Mouse (Mus musculus): ENCODE data around the gene Krt15. TPM values are rescaled to one million over a fixed set of nuclear protein-coding genes. Genes with fewer than 3 reads are reported as not detected.

Krt15 gene
- polyA plus RNA-seq, 1 experiment = not detected

- H3K4me3 ChIP-seq (ENCODE audit: extremely low read depth, insufficient read depth, insufficient read length) = no peak overlapping the region
- H3K27ac ChIP-seq (ENCODE audit: insufficient read depth, low read length) = no peak overlapping the region
- no peaks in the 10 kb centered on the region for H3K36me3 ChIP-seq (ENCODE audit: control insufficient read depth, insufficient read depth, low read length)
- no peaks in the 10 kb centered on the region for H3K27me3 ChIP-seq (ENCODE audit: control insufficient read depth, insufficient read depth, low read length)
- H3K4me1 ChIP-seq (ENCODE audit: control insufficient read depth, insufficient read depth, insufficient read length) = no peaks in the 10 kb centered on the region; the same call in 1 of the 2 replicates
- TF ChIP-seq CTCF (IDR thresholded peaks at IDR 0.05; ENCODE audit: extremely low read depth, insufficient read depth, insufficient read length, insufficient replicate concordance) = no peak
- no peak for TF ChIP-seq POLR2A (IDR thresholded peaks at IDR 0.05; ENCODE audit: low read depth, low read length)
- DNase-seq (ENCODE audit: low read depth in 1 of 2, low spot score in 2 of 2) = no peak
- 63% methylated on average over 15 of the region's 15 CpGs for WGBS
Observed at GRCm38 (mm10) chr11:100102693-100103429, 32.9 kb downstream of the Krt15 start.

- WGBS = 73% methylated on average over 4 of the region's 4 CpGs
- Histone ChIP-seq H3K4me1 (ENCODE audit: control insufficient read depth, insufficient read depth, insufficient read length) (no peaks in the 10 kb centered on the region; the same call in 1 of the 2 replicates), H3K27me3 (ENCODE audit: control insufficient read depth, insufficient read depth, low read length) (no peaks in the 10 kb centered on the region), H3K27ac (ENCODE audit: insufficient read depth, low read length) (no peak overlapping the region), H3K36me3 (ENCODE audit: control insufficient read depth, insufficient read depth, low read length) (no peaks in the 10 kb centered on the region), H3K4me3 (ENCODE audit: extremely low read depth, insufficient read depth, insufficient read length) (no peak overlapping the region)
- TF ChIP-seq POLR2A (IDR thresholded peaks at IDR 0.05; ENCODE audit: low read depth, low read length) (no peak), CTCF (IDR thresholded peaks at IDR 0.05; ENCODE audit: extremely low read depth, insufficient read depth, insufficient read length, insufficient replicate concordance) (no peak)
- no peak for DNase-seq (ENCODE audit: low read depth in 1 of 2, low spot score in 2 of 2)
Observed at GRCm38 (mm10) chr11:100100391-100100790, 35.3 kb downstream of the Krt15 start.

GRCm38 (mm10) chr11:100097819-100098218 lies 37.9 kb downstream of the Krt15 start:
- no peaks in the 10 kb centered on the region for H3K36me3 ChIP-seq (ENCODE audit: control insufficient read depth, insufficient read depth, low read length)
- TF ChIP-seq CTCF (IDR thresholded peaks at IDR 0.05; ENCODE audit: extremely low read depth, insufficient read depth, insufficient read length, insufficient replicate concordance) = no peak
- TF ChIP-seq POLR2A (IDR thresholded peaks at IDR 0.05; ENCODE audit: low read depth, low read length) = no peak
- no peak for DNase-seq (ENCODE audit: low read depth in 1 of 2, low spot score in 2 of 2)
- no peaks in the 10 kb centered on the region; the same call in 1 of the 2 replicates for H3K4me1 ChIP-seq (ENCODE audit: control insufficient read depth, insufficient read depth, insufficient read length)
- no peak overlapping the region for H3K27ac ChIP-seq (ENCODE audit: insufficient read depth, low read length)
- H3K27me3 ChIP-seq (ENCODE audit: control insufficient read depth, insufficient read depth, low read length) = no peaks in the 10 kb centered on the region
- H3K4me3 ChIP-seq (ENCODE audit: extremely low read depth, insufficient read depth, insufficient read length) = no peak overlapping the region
- 82% methylated on average over 9 of the region's 9 CpGs for WGBS

GRCm38 (mm10) chr11:100096141-100096540 lies 39.6 kb downstream of the Krt15 start, which contains the start of gene Krt35:
TSS of gene Krt35 (minus strand) at chr11:100096241.
- no peaks in the 10 kb centered on the region for H3K36me3 ChIP-seq (ENCODE audit: control insufficient read depth, insufficient read depth, low read length)
- no peaks in the 10 kb centered on the region for H3K27me3 ChIP-seq (ENCODE audit: control insufficient read depth, insufficient read depth, low read length)
- no peak within 1 kb of the TSS for H3K27ac ChIP-seq (ENCODE audit: insufficient read depth, low read length)
- H3K4me3 ChIP-seq (ENCODE audit: extremely low read depth, insufficient read depth, insufficient read length) = no peak within 1 kb of the TSS
- DNase-seq (ENCODE audit: low read depth in 1 of 2, low spot score in 2 of 2) = no peak
- no peaks in the 10 kb centered on the region for H3K4me1 ChIP-seq (ENCODE audit: control insufficient read depth, insufficient read depth, insufficient read length)
- TF ChIP-seq POLR2A (IDR thresholded peaks at IDR 0.05; ENCODE audit: low read depth, low read length) = no peak
- no peak for TF ChIP-seq CTCF (IDR thresholded peaks at IDR 0.05; ENCODE audit: extremely low read depth, insufficient read depth, insufficient read length, insufficient replicate concordance)
- WGBS = 85% methylated on average over 9 of the region's 9 CpGs

DNA sequence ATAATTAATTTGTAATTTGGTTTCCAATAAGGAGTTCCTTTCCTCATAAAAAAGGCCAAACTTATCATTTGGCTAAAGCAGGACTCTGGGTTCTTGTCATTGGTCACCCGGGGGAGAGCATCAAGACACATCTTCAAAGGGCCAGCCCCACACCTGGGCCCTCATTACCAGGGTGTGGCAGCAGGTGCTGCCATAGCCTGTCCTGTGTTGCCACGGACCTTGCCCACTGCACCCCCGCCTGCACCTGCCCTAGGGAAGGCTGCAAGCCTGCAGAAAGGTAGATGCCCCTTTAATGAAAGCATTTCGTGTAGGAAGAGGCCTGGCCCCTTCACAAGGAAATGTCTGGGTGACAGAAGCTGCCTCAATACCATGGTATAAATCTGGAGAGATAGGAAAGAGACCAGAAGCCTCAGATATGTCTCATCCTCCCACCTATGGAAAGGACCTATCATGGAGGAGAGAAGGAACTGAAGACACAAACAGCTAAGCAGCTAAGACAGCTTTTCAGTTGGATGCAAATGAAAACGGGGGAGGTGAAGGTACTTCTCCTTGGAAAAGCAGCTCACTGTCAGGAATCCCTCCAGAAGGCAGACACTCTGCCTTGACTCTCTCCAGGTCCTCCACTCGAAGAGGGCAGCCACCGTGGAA lies 47.2 kb downstream of the Krt15 start:
- no peak for DNase-seq (ENCODE audit: low read depth in 1 of 2, low spot score in 2 of 2)
- H3K27me3 ChIP-seq (ENCODE audit: control insufficient read depth, insufficient read depth, low read length) = no peaks in the 10 kb centered on the region
- no peak for TF ChIP-seq POLR2A (IDR thresholded peaks at IDR 0.05; ENCODE audit: low read depth, low read length)
- no peak for TF ChIP-seq CTCF (IDR thresholded peaks at IDR 0.05; ENCODE audit: extremely low read depth, insufficient read depth, insufficient read length, insufficient replicate concordance)
- no peak overlapping the region for H3K4me3 ChIP-seq (ENCODE audit: extremely low read depth, insufficient read depth, insufficient read length)
- H3K27ac ChIP-seq (ENCODE audit: insufficient read depth, low read length) = no peak overlapping the region
- 63% methylated on average over 7 of the region's 7 CpGs for WGBS
- no peaks in the 10 kb centered on the region for H3K36me3 ChIP-seq (ENCODE audit: control insufficient read depth, insufficient read depth, low read length)
- no peaks in the 10 kb centered on the region for H3K4me1 ChIP-seq (ENCODE audit: control insufficient read depth, insufficient read depth, insufficient read length)

GRCm38 (mm10) chr11:100087861-100088260 lies 47.9 kb downstream of the Krt15 start, which contains the start of gene Krt32:
TSS of gene Krt32 (minus strand) at chr11:100088226.
- no peaks in the 10 kb centered on the region for H3K36me3 ChIP-seq (ENCODE audit: control insufficient read depth, insufficient read depth, low read length)
- WGBS = 91% methylated on average over 10 of the region's 10 CpGs
- H3K4me1 ChIP-seq (ENCODE audit: control insufficient read depth, insufficient read depth, insufficient read length) = no peaks in the 10 kb centered on the region
- H3K27ac ChIP-seq (ENCODE audit: insufficient read depth, low read length) = no peak within 1 kb of the TSS
- no peak within 1 kb of the TSS for H3K4me3 ChIP-seq (ENCODE audit: extremely low read depth, insufficient read depth, insufficient read length)
- no peaks in the 10 kb centered on the region for H3K27me3 ChIP-seq (ENCODE audit: control insufficient read depth, insufficient read depth, low read length)
- TF ChIP-seq CTCF (IDR thresholded peaks at IDR 0.05; ENCODE audit: extremely low read depth, insufficient read depth, insufficient read length, insufficient replicate concordance) (no peak), POLR2A (IDR thresholded peaks at IDR 0.05; ENCODE audit: low read depth, low read length) (no peak)
- no peak for DNase-seq (ENCODE audit: low read depth in 1 of 2, low spot score in 2 of 2)

Other genes with a start within 250 kb of the Krt15 start
- not detected in 2 replicates for gene Krtap31-1, start 228.0 kb downstream of the Krt15 start, polyA plus RNA-seq (2012; rRNA removed)
- not detected in 2 replicates for gene Gm11565, start 221.2 kb downstream of the Krt15 start, polyA plus RNA-seq (2012; rRNA removed)
- not detected in 2 replicates for gene Krtap31-2, start 199.6 kb downstream of the Krt15 start, polyA plus RNA-seq (2012; rRNA removed)
- not detected in 2 replicates for gene Krtap9-5, start 187.5 kb downstream of the Krt15 start, polyA plus RNA-seq (2012; rRNA removed)
- gene Krtap29-1, start 156.9 kb downstream of the Krt15 start, polyA plus RNA-seq (2012; rRNA removed) = not detected in 2 replicates
- gene Krtap16-1, start 149.3 kb downstream of the Krt15 start, polyA plus RNA-seq (2012; rRNA removed) = not detected in 2 replicates
- gene Krtap17-1, start 141.9 kb downstream of the Krt15 start, polyA plus RNA-seq (2012; rRNA removed) = not detected in 2 replicates
- gene Krt33a, start 119.7 kb downstream of the Krt15 start, polyA plus RNA-seq (2012; rRNA removed) = not detected in 2 replicates
- not detected in 2 replicates for gene Krt33b, start 106.1 kb downstream of the Krt15 start, polyA plus RNA-seq (2012; rRNA removed)
- gene Krt34, start 94.4 kb downstream of the Krt15 start, polyA plus RNA-seq (2012; rRNA removed) = not detected in 2 replicates
- not detected in 2 replicates for gene Krt31, start 85.4 kb downstream of the Krt15 start, polyA plus RNA-seq (2012; rRNA removed)
- gene Krt32, start 47.7 kb downstream of the Krt15 start, polyA plus RNA-seq (2012; rRNA removed) = not detected in 2 replicates
- gene Krt35, start 39.7 kb downstream of the Krt15 start, polyA plus RNA-seq (2012; rRNA removed) = not detected in 2 replicates
- not detected in 2 replicates for gene Krt36, start 30.3 kb downstream of the Krt15 start, polyA plus RNA-seq (2012; rRNA removed)
- 0.08 TPM in 1 of 2 replicates, not detected in the other for gene Krt13, start 14.4 kb downstream of the Krt15 start, polyA plus RNA-seq (2012; rRNA removed)
- gene Krt19, start 12.7 kb upstream of the Krt15 start, polyA plus RNA-seq (2012; rRNA removed) = 3.2 and 4.9 TPM in 2 replicates
- not detected in 2 replicates for gene Krt9, start 57.3 kb upstream of the Krt15 start, polyA plus RNA-seq (2012; rRNA removed)
- 0.20 TPM in 1 of 2 replicates, not detected in the other for gene Krt14, start 71.6 kb upstream of the Krt15 start, polyA plus RNA-seq (2012; rRNA removed)
- not detected in 2 replicates for gene Krt16, start 113.0 kb upstream of the Krt15 start, polyA plus RNA-seq (2012; rRNA removed)
- gene Krt17, start 125.1 kb upstream of the Krt15 start, polyA plus RNA-seq (2012; rRNA removed) = not detected in 2 replicates
- not detected in 2 replicates for gene Krt42, start 133.9 kb upstream of the Krt15 start, polyA plus RNA-seq (2012; rRNA removed)
- 74.0 and 83.2 TPM in 2 replicates for gene Eif1, start 184.0 kb upstream of the Krt15 start, polyA plus RNA-seq (2012; rRNA removed)
- gene Gast, start 198.5 kb upstream of the Krt15 start, polyA plus RNA-seq (2012; rRNA removed) = not detected in 2 replicates
- 22.0 and 24.7 TPM in 2 replicates for gene Hap1, start 220.2 kb upstream of the Krt15 start, polyA plus RNA-seq (2012; rRNA removed)

Data from spleen, adult 2 months (tissue).